Mouse (Mus musculus): ENCODE results near the gene Lefty1.

DNA sequence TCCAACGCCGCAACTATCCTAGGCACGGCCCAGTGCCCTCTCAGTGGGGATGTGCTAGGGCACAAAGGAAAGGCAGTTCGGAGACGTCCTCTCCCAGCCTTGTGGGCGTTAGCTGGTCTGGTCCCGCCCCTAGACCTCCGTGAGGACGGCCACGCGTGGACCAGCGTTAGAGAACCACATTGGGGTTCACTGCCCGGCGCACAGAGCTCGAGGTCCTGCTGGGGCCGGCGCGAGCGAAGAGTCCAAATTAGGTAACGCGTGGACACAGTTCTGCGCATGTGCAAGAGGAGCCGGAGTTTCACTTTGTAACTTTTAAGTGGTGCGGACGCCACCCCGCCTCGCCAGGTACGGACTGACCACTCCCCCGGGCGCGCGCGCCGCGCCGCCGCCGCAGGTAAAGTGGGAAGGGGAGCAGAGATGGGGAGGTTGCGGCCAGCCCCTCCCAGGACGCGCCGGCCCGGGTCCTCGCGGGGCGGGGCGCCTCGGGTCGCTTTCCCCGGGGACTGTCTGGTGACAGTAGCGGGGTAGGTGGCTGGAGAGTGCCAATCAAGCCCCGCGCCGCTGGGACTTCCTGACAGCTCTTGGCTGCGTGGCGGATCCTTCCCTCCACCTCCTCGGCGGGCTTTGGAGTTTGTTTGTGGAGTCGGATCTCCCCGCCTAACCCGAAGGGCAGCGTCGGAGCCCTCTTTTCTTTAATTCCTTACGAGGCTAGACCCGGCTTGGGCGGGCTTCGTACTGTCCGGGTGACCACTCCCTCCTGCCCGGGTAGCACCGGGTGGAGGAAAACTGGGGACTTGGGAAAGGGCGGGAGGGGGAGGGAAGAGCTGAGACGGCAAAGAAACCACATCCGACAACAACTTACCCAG lies 7.6 kb downstream of the Lefty1 start, which contains the start of gene Tmem63a:
- TF ChIP-seq CTCF (IDR thresholded peaks at IDR 0.05; ENCODE audit: low read depth): no peak
- no peak for TF ChIP-seq EP300 (IDR thresholded peaks at IDR 0.05; ENCODE audit: low read depth)

Data from liver, postnatal 0 days (tissue).